Mouse (Mus musculus): ENCODE results near the gene Rfx2.
A peak's percentile ranks its signal among the peaks of the same experiment; 100 is the strongest.

The Rfx2 gene

GRCm38 (mm10) chr17:56830411-56831110, at the start of gene Rfx2:
Gene Rfx2, minus strand, starts transcription at chr17:56831013.
- DNase-seq (ENCODE audit: low read depth, low spot score): no peak

- DNase-seq (ENCODE audit: low read depth, low spot score): no peak
These were observed 46.6 kb upstream of the Rfx2 start for GRCm38 (mm10) chr17:56877426-56877825.

- no peak for DNase-seq (ENCODE audit: low read depth, low spot score)
These were observed 46.2 kb upstream of the Rfx2 start for GRCm38 (mm10) chr17:56876981-56877380.

- no peak for DNase-seq (ENCODE audit: low read depth, low spot score)
These were observed 45.7 kb upstream of the Rfx2 start for GRCm38 (mm10) chr17:56876465-56876864.

GRCm38 (mm10) chr17:56874936-56875651, 44.3 kb upstream of the Rfx2 start, which contains the start of gene 1700061G19Rik:
Gene 1700061G19Rik, plus strand, starts transcription at chr17:56875477.
- no peak for DNase-seq (ENCODE audit: low read depth, low spot score)

- no peak for DNase-seq (ENCODE audit: low read depth, low spot score)
These were observed 43.4 kb upstream of the Rfx2 start, which contains the start of gene Acsbg2 for GRCm38 (mm10) chr17:56874237-56874636. Gene Acsbg2, minus strand, starts transcription at chr17:56874447.

GRCm38 (mm10) chr17:56872512-56872911, 41.7 kb upstream of the Rfx2 start:
- DNase-seq (ENCODE audit: low read depth, low spot score): no peak

- DNase-seq (ENCODE audit: low read depth, low spot score): no peak
These were observed 41.0 kb upstream of the Rfx2 start for GRCm38 (mm10) chr17:56871767-56872166.

GRCm38 (mm10) chr17:56870287-56870953, 39.6 kb upstream of the Rfx2 start:
- DNase-seq (ENCODE audit: low read depth, low spot score): no peak

- DNase-seq (ENCODE audit: low read depth, low spot score): no peak
These were observed 38.7 kb upstream of the Rfx2 start for GRCm38 (mm10) chr17:56869481-56869977.

- DNase-seq (ENCODE audit: low read depth, low spot score): no peak
These were observed 35.3 kb upstream of the Rfx2 start for GRCm38 (mm10) chr17:56866071-56866470.

GRCm38 (mm10) chr17:56861197-56861596, 30.4 kb upstream of the Rfx2 start:
- DNase-seq (ENCODE audit: low read depth, low spot score): no peak

GRCm38 (mm10) chr17:56858922-56859321, 28.1 kb upstream of the Rfx2 start:
- DNase-seq (ENCODE audit: low read depth, low spot score): no peak

GRCm38 (mm10) chr17:56858216-56858615, 27.4 kb upstream of the Rfx2 start:
- peak; percentile 79 for DNase-seq (ENCODE audit: low read depth, low spot score)

- DNase-seq (ENCODE audit: low read depth, low spot score): no peak
These were observed 24.6 kb upstream of the Rfx2 start for GRCm38 (mm10) chr17:56855421-56855820.

GRCm38 (mm10) chr17:56851167-56851566, 20.4 kb upstream of the Rfx2 start:
- no peak for DNase-seq (ENCODE audit: low read depth, low spot score)

- DNase-seq (ENCODE audit: low read depth, low spot score): no peak
These were observed 18.9 kb upstream of the Rfx2 start for GRCm38 (mm10) chr17:56849710-56850109.

GRCm38 (mm10) chr17:56848785-56849184, 18.0 kb upstream of the Rfx2 start:
- DNase-seq (ENCODE audit: low read depth, low spot score): no peak

GRCm38 (mm10) chr17:56843678-56844077, 12.9 kb upstream of the Rfx2 start:
- DNase-seq (ENCODE audit: low read depth, low spot score): no peak

GRCm38 (mm10) chr17:56842173-56842572, 11.4 kb upstream of the Rfx2 start:
- DNase-seq (ENCODE audit: low read depth, low spot score): no peak

- no peak for DNase-seq (ENCODE audit: low read depth, low spot score)
These were observed 9.7 kb upstream of the Rfx2 start for GRCm38 (mm10) chr17:56840524-56840923.

GRCm38 (mm10) chr17:56836336-56836735, 5.5 kb upstream of the Rfx2 start:
- DNase-seq (ENCODE audit: low read depth, low spot score): no peak
